Mouse (Mus musculus) small intestine, adult 2 months (tissue): ENCODE data around the gene Arl13b.

Source experiments
- CTCF ChIP-seq: fragments of 200-500 bp; IDR thresholded peaks from 2 replicates; pipeline ENCODE4 v1.5.1; 2012; ENCODE audit warnings: low read depth, mild to moderate bottlenecking, control low read depth, inconsistent platforms, low read length, moderate library complexity, mixed read lengths; ENCODE audit not compliant: insufficient replicate concordance, insufficient read length; ENCODE audit errors: extremely low read depth
- POLR2A ChIP-seq: fragments of 200-500 bp; IDR thresholded peaks from 2 replicates; pipeline ENCODE4 v1.6.1; 2012; ENCODE audit warnings: low read depth, mild to moderate bottlenecking, control low read depth, inconsistent platforms, low read length, moderate library complexity

DNA sequence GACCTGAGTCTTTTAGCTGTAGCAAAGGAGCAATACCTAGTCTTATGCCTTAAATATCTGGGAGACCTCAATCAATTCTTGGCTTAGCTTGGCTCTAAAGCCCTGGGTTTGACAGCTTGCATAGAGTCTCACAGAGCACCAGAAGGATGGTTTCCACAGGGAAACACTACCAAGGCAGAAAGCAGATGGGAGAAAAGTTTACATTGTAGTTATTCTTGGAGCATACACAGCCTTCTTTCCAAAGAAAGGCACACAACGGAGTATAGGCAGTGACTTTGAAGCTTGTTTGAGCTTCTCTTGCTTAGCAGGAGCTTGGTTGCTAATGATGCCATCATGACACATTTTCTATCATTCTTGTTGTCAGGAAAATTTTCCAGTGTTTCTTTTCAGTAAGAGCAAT is 13.3 kb upstream of the Arl13b start:
- TF ChIP-seq CTCF, result no peak
- TF ChIP-seq POLR2A, result no peak
